Mouse (Mus musculus): Measurements from ENCODE around the gene Obp2b. TPM values are rescaled to one million over a fixed set of nuclear protein-coding genes. Genes with fewer than 3 reads are reported as not detected.
A peak's percentile ranks its signal among the peaks of the same experiment; 100 is the strongest.
"Not testable (repeated sequence)": the region's sequence is repeated elsewhere in the genome, so short reads cannot be mapped to it uniquely, and the experiment has no call there.

The Obp2b gene
- polyA plus RNA-seq, 1 experiment from 2014 or later: not detected

DNA sequence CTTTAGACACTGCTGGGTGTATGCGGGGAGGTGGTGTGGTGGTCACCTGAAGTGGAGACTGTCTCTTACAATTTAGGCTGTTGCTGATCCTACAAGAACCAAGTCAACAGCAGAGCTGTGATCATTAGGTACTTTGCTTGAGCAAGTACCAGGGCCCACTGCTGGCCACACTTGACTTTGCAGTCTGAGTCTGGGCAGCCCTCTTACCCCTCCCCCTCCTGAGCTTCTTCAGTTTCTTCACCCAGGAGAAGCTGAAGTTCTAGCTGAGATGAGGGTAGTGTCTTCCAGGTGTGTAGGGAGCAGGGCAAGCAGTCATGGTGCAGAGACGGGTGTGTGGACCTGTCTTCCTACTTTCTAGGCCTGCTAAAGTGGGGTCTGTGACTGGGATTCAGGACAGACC, 28.7 kb upstream of the Obp2b start:
- no peaks in the 10 kb centered on the region for H3K9me3 ChIP-seq (replicated peaks; ENCODE audit: control insufficient read depth, low read length)
- H3K36me3 ChIP-seq (ENCODE audit: control insufficient read depth, insufficient read depth, low read length): no peaks in the 10 kb centered on the region
- H3K27ac ChIP-seq (ENCODE audit: low read depth, low read length): no peak overlapping the region
- H3K9ac ChIP-seq (ENCODE audit: low read depth, low read length): no peak overlapping the region
- H3K4me3 ChIP-seq (ENCODE audit: low read depth, low read length): no peak overlapping the region
- WGBS (ENCODE audit: insufficient replicate concordance): 75% methylated on average over 2 of the region's 2 CpGs
- ATAC-seq (replicated peaks; ENCODE audit: insufficient number of reproducible peaks, low FRiP score, low TSS enrichment): no peak
- H3K4me2 ChIP-seq: peak overlapping the region; percentile 27; the same call in 1 of the 2 replicates
- H3K27me3 ChIP-seq (ENCODE audit: control insufficient read depth, insufficient read depth, low read length): no peaks in the 10 kb centered on the region
- no peaks in the 10 kb centered on the region for H3K4me1 ChIP-seq (ENCODE audit: control insufficient read depth, insufficient read depth, low read length)

DNA sequence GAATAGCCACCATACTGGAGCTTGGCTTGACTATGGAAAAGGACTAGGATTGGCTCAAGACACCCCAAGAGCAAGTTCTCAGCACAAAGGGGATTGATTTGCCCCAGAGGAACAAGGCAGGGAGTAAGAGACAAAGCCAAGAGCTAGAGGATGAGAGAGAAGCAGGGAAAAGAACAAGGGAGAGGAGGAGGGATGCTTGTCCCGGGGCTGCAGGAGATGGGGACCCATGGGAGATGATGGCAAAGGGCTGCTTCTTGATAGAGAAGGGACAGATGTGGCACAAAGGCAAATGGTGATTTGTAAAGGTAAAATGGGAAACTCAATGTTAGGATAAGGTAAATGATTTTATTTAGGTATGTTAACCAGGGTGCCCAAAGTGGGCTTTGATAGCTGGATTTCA, 27.8 kb upstream of the Obp2b start:
- not testable (repeated sequence) for H3K9ac ChIP-seq (ENCODE audit: low read depth, low read length); H3K4me2 ChIP-seq; H3K36me3 ChIP-seq (ENCODE audit: control insufficient read depth, insufficient read depth, low read length); H3K4me1 ChIP-seq (ENCODE audit: control insufficient read depth, insufficient read depth, low read length); ATAC-seq (replicated peaks; ENCODE audit: insufficient number of reproducible peaks, low FRiP score, low TSS enrichment); H3K9me3 ChIP-seq (replicated peaks; ENCODE audit: control insufficient read depth, low read length); H3K4me3 ChIP-seq (ENCODE audit: low read depth, low read length); H3K27ac ChIP-seq (ENCODE audit: low read depth, low read length); H3K27me3 ChIP-seq (ENCODE audit: control insufficient read depth, insufficient read depth, low read length)
- WGBS (ENCODE audit: insufficient replicate concordance): 87% methylated on average over 1 of the region's 1 CpGs

DNA sequence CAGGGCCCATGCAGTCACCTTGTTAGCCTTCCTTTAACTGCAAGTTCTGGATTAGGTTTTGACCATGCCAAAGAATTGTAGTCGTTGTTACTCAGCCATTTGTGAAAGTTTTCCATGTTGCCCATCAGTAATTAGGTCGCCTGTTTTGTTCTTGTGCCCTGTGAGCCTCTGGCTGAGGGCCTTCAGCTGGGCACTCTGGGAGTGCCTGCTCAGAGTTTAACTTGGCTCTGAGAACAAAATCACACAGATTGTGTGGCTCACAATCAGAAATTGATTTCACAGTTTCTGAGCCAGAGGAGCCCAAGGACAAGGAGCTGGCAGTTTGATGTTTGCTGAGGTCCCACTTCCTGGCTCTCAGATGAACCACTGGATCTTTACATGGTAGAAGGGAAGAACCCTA, 27.0 kb upstream of the Obp2b start:
- not testable (repeated sequence) for ATAC-seq (replicated peaks; ENCODE audit: insufficient number of reproducible peaks, low FRiP score, low TSS enrichment); H3K9me3 ChIP-seq (replicated peaks; ENCODE audit: control insufficient read depth, low read length); H3K27me3 ChIP-seq (ENCODE audit: control insufficient read depth, insufficient read depth, low read length); H3K27ac ChIP-seq (ENCODE audit: low read depth, low read length); H3K9ac ChIP-seq (ENCODE audit: low read depth, low read length); H3K36me3 ChIP-seq (ENCODE audit: control insufficient read depth, insufficient read depth, low read length); H3K4me2 ChIP-seq; H3K4me1 ChIP-seq (ENCODE audit: control insufficient read depth, insufficient read depth, low read length); H3K4me3 ChIP-seq (ENCODE audit: low read depth, low read length)
- 73% methylated on average over 2 of the region's 2 CpGs for WGBS (ENCODE audit: insufficient replicate concordance)

DNA sequence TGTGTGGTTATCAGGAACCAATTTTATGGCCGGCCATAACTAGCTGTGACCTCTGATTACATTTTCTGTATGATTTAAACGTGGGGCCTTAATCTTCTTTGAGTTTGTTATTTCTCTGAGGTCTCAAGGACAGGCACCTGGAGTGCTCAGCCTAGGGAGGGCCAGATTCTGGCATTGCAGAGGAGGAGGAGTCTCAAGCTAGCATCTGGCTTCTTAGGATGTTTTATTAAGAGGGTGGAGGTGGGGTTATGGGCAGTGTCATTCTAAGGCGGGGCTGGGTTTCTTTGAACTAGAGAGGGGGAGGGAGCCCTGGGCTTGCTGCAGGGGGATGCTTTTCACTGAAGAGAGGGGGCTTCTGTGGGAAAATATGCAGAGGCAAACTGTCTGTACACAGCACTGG, 25.2 kb upstream of the Obp2b start:
- not testable (repeated sequence) for H3K4me2 ChIP-seq

DNA sequence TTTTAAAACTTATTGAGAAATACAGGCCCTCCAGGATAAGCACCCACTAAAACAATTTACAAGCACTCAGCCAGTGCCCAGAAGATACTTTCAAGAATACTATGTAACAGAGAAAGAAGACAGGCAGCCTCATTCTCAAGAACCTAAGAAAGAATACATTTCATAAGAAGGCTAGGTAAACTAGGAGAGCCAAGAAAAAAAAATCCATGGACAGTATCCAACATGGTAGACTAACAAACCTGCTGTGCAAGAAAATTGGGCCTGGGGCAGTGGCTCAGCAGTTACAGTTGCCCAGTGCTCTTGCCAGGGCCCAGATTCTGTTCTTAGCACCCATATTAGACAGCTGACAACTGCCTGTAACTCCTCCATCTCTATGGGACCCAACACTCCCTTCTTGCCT, 19.6 kb upstream of the Obp2b start:
- Histone ChIP-seq H3K9me3 (replicated peaks; ENCODE audit: control insufficient read depth, low read length) (no peaks in the 10 kb centered on the region), H3K36me3 (ENCODE audit: control insufficient read depth, insufficient read depth, low read length) (no peaks in the 10 kb centered on the region), H3K9ac (ENCODE audit: low read depth, low read length) (no peak overlapping the region), H3K4me3 (ENCODE audit: low read depth, low read length) (no peak overlapping the region), H3K27ac (ENCODE audit: low read depth, low read length) (no peak overlapping the region), H3K4me1 (ENCODE audit: control insufficient read depth, insufficient read depth, low read length) (no peaks in the 10 kb centered on the region), H3K4me2 (no peak overlapping the region), H3K27me3 (ENCODE audit: control insufficient read depth, insufficient read depth, low read length) (no peaks in the 10 kb centered on the region)
- ATAC-seq (replicated peaks; ENCODE audit: insufficient number of reproducible peaks, low FRiP score, low TSS enrichment): no peak

More for the DNA sequence above, 25.2 kb upstream of the Obp2b start:
- ATAC-seq (replicated peaks; ENCODE audit: insufficient number of reproducible peaks, low FRiP score, low TSS enrichment); H3K27me3 ChIP-seq (ENCODE audit: control insufficient read depth, insufficient read depth, low read length); H3K9me3 ChIP-seq (replicated peaks; ENCODE audit: control insufficient read depth, low read length); H3K9ac ChIP-seq (ENCODE audit: low read depth, low read length); H3K27ac ChIP-seq (ENCODE audit: low read depth, low read length); H3K4me3 ChIP-seq (ENCODE audit: low read depth, low read length); H3K36me3 ChIP-seq (ENCODE audit: control insufficient read depth, insufficient read depth, low read length); H3K4me1 ChIP-seq (ENCODE audit: control insufficient read depth, insufficient read depth, low read length): not testable (repeated sequence)
- 25% methylated on average over 3 of the region's 3 CpGs for whole genome bisulfite sequencing (ENCODE audit: insufficient replicate concordance)

DNA sequence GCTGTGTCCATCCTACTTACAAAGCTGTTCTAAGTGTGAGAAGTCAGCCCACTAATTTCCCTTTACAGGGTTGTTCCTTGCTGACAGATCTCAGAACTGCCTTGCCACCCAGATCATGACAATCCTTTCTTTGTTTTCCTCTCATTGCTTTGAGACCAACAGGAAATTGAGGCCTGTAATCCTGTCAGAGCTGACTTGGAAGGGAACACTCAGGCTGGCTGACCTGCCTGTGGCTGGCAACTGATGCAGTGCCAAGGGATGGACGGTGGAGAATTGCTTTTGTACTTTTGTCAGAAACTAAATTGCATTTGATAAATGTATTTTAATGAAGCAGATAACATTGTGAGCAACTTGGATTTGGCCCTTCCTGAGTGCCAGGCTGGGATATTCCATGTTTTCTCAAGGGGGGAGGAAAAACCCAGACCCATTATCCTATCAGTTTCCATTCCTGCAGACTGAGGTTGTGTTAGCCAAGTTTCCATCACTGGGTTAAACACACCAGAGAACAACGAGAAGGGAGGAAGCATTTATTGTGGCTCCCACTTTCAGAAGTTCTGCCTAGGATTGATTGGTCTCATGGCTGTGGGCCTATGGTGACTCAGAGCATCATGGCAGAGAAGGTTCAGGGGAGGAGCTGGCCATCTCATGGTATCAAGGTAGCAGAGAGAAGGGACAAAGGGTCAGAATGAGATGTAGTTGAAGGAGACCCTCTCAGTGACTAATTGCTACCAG, 3.4 kb upstream of the Obp2b start:
- 41% methylated on average over 2 of the region's 2 CpGs for WGBS (ENCODE audit: insufficient replicate concordance)
- H3K4me1 ChIP-seq (ENCODE audit: control insufficient read depth, insufficient read depth, low read length): no peaks in the 10 kb centered on the region
- no peaks in the 10 kb centered on the region for H3K27me3 ChIP-seq (ENCODE audit: control insufficient read depth, insufficient read depth, low read length)
- H3K9ac ChIP-seq (ENCODE audit: low read depth, low read length): no peak overlapping the region
- no peak overlapping the region for H3K27ac ChIP-seq (ENCODE audit: low read depth, low read length)
- no peak overlapping the region for H3K4me3 ChIP-seq (ENCODE audit: low read depth, low read length)
- H3K4me2 ChIP-seq: no peak overlapping the region
- H3K9me3 ChIP-seq (replicated peaks; ENCODE audit: control insufficient read depth, low read length): 0 out of 2 replicates have a peak, but pooled peaks cover 3% of the 10 kb centered on the region
- ATAC-seq (replicated peaks; ENCODE audit: insufficient number of reproducible peaks, low FRiP score, low TSS enrichment): no peak
- no peaks in the 10 kb centered on the region for H3K36me3 ChIP-seq (ENCODE audit: control insufficient read depth, insufficient read depth, low read length)

DNA sequence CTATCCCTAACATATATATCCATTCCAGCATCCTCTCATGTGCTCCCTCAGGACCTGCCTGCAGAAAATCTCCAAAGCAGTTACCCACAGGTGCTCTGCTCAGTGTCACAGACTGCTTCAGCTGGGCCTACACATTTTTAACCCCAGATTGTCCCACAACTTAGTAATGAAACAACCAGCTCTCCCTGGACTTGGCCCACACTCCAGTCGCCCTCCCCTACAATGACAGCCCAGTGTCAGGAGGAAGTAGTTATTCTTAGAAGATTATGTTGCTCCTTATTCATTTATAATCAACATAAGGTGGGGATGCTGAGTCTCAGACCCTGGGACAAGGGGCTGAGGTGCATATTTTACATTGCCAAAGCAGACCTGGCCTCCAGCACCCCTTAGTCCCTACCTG, 4.9 kb downstream of the Obp2b start:
- no peak for ATAC-seq (replicated peaks; ENCODE audit: insufficient number of reproducible peaks, low FRiP score, low TSS enrichment)
- no peaks in the 10 kb centered on the region for H3K27me3 ChIP-seq (ENCODE audit: control insufficient read depth, insufficient read depth, low read length)
- 65% methylated on average over 1 of the region's 1 CpGs for WGBS (ENCODE audit: insufficient replicate concordance)
- no peak overlapping the region for H3K4me3 ChIP-seq (ENCODE audit: low read depth, low read length)
- no peak overlapping the region for H3K9ac ChIP-seq (ENCODE audit: low read depth, low read length)
- H3K36me3 ChIP-seq (ENCODE audit: control insufficient read depth, insufficient read depth, low read length): no peaks in the 10 kb centered on the region
- H3K27ac ChIP-seq (ENCODE audit: low read depth, low read length): no peak overlapping the region
- H3K9me3 ChIP-seq (replicated peaks; ENCODE audit: control insufficient read depth, low read length): no peaks in the 10 kb centered on the region
- H3K4me2 ChIP-seq: no peak overlapping the region
- no peaks in the 10 kb centered on the region for H3K4me1 ChIP-seq (ENCODE audit: control insufficient read depth, insufficient read depth, low read length)

DNA sequence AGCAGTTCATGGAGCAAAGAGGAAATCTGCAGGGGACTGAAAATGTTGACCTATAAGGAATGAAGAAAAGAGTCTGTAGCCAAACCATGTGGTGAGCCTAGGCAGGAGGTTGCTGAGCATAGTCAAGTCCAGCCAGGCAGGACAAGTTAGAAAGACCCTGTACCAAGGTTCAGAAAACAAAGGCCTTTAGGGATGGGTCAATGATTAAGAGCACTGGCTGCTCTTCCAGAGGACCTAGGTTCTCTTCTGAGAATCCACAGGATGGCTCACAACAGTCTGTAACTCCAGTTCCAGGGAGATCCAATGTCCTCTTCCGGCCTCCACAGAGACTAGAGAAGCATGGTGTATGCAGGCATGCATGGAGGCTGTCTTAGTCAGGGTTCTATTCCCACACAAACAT, 17.4 kb downstream of the Obp2b start:
- no peaks in the 10 kb centered on the region for H3K9me3 ChIP-seq (replicated peaks; ENCODE audit: control insufficient read depth, low read length)
- H3K4me2 ChIP-seq: no peak overlapping the region
- H3K4me3 ChIP-seq (ENCODE audit: low read depth, low read length): no peak overlapping the region
- no peak for ATAC-seq (replicated peaks; ENCODE audit: insufficient number of reproducible peaks, low FRiP score, low TSS enrichment)
- H3K27ac ChIP-seq (ENCODE audit: low read depth, low read length): no peak overlapping the region
- H3K9ac ChIP-seq (ENCODE audit: low read depth, low read length): no peak overlapping the region
- no peaks in the 10 kb centered on the region for H3K4me1 ChIP-seq (ENCODE audit: control insufficient read depth, insufficient read depth, low read length)
- 85% methylated on average over 1 of the region's 1 CpGs for WGBS (ENCODE audit: insufficient replicate concordance)
- no peaks in the 10 kb centered on the region for H3K36me3 ChIP-seq (ENCODE audit: control insufficient read depth, insufficient read depth, low read length)
- no peaks in the 10 kb centered on the region for H3K27me3 ChIP-seq (ENCODE audit: control insufficient read depth, insufficient read depth, low read length)

DNA sequence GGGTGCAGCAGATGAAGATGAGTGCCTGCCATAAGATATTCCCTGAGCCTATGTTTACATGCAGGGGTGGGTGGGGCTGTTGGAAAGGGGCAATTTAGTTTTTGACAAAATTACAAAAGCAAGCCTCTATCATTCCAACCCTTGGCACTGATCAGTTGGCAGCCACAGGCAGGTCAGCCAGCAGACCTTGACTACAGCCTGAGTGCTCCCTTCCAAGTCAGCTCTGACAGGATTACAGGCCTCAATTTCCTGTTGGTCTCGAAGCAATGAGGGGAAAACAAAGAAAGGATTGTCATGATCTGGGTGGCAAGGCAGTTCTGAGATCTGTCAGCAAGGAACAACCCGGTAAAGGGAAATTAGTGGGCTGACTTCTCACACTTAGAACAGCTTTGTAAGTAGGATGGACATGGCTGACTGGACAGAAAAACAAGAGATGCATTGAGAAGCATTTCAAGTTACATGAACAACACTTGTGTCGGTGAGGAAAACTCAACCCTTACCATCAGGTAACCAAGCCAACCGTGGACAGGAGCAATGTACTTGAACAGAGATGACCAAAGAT, 21.3 kb downstream of the Obp2b start:
- 55% methylated on average over 4 of the region's 4 CpGs for WGBS (ENCODE audit: insufficient replicate concordance)
- ATAC-seq (replicated peaks; ENCODE audit: insufficient number of reproducible peaks, low FRiP score, low TSS enrichment): no peak

More for the DNA sequence above, 21.3 kb downstream of the Obp2b start:
- no peak overlapping the region for H3K27ac ChIP-seq (ENCODE audit: low read depth, low read length)
- no peaks in the 10 kb centered on the region for H3K9me3 ChIP-seq (replicated peaks; ENCODE audit: control insufficient read depth, low read length)
- H3K4me3 ChIP-seq (ENCODE audit: low read depth, low read length): no peak overlapping the region
- no peaks in the 10 kb centered on the region for H3K4me1 ChIP-seq (ENCODE audit: control insufficient read depth, insufficient read depth, low read length)
- no peak overlapping the region for H3K9ac ChIP-seq (ENCODE audit: low read depth, low read length)
- no peaks in the 10 kb centered on the region for H3K27me3 ChIP-seq (ENCODE audit: control insufficient read depth, insufficient read depth, low read length)
- H3K4me2 ChIP-seq: no peak overlapping the region
- H3K36me3 ChIP-seq (ENCODE audit: control insufficient read depth, insufficient read depth, low read length): no peaks in the 10 kb centered on the region
